8 mouse cellular contexts compared by ENCODE assay signal in the genomic region with DNA sequence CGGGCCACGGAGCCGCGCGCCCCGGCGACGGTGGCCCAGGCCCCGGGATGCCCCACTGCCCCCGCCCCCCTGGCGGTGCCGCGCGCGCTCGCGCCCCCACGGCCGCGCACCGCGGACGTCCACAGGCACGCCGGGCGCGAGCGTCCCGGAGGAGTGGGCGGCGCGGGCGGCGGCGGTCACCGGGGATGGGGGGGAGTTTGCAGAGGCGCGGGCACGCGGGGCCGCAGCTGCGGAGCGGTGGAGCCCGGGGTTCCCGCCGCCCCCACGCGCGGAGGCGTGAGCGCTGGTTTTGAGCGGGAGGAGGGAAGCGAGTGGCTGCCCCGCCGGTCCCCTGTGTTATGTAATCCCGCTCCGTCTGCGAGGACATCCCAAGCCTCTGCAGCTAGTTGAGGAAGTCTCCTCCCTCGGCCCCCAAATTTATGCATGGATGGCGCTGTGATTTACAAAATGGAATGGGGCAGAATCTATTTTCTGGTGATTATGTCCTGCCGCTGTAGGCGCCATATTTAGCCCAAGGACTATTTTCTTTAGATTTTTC. TPM values are rescaled to one million over a fixed set of nuclear protein-coding genes. Genes with fewer than 3 reads are reported as not detected.
DNase-seq lines count a peak whose midpoint lies in the region; ATAC-seq and TF ChIP-seq lines count a peak whose summit lies in the region.

No protein-coding gene starts in this region.

- H3K4me1 ChIP-seq in hindbrain, postnatal 0 days (ENCODE audit: insufficient read depth, low read length), result peaks cover 4% of the 10 kb centered on the region; the same call in 1 of the 2 replicates

- WGBS in hindbrain, postnatal 0 days, result 5% methylated on average over 38 of the region's 62 CpGs
- WGBS in macrophage (ENCODE audit: missing documents), result under 1% methylated on average over 51 of the region's 62 CpGs

- H3K27ac ChIP-seq in gastrocnemius, adult 2 months, result peak overlapping the region; percentile 97
- peak overlapping the region; percentile 100 for H3K27ac ChIP-seq in hindbrain, postnatal 0 days
- peak overlapping the region; percentile 95 for H3K27ac ChIP-seq in left cerebral cortex, adult 2 months
- H3K27ac ChIP-seq in macrophage, result peak overlapping the region; percentile 85

- peak overlapping the region; percentile 79 for H3K4me3 ChIP-seq in gastrocnemius, adult 2 months
- peak overlapping the region; percentile 82 for H3K4me3 ChIP-seq in hindbrain, postnatal 0 days (ENCODE audit: low read length)
- peak overlapping the region; percentile 66 for H3K4me3 ChIP-seq in left cerebral cortex, adult 2 months
- peak overlapping the region; percentile 66 for H3K4me3 ChIP-seq in macrophage (ENCODE audit: inconsistent target)

- no peaks in the 10 kb centered on the region for H3K9me3 ChIP-seq in hindbrain, postnatal 0 days (ENCODE audit: low read length)

- H3K36me3 ChIP-seq in hindbrain, postnatal 0 days (ENCODE audit: insufficient read depth, low read length), result no peaks in the 10 kb centered on the region
- no peaks in the 10 kb centered on the region for H3K36me3 ChIP-seq in macrophage (ENCODE audit: inconsistent target)

- intact Hi-C loops in gastrocnemius, adult 2 months (cut with DNase I), result loop anchor here (1.0 kb wide), 1 partner anchor 17 kb away; no protein-coding TSS in a partner anchor
- intact Hi-C loops in left cerebral cortex, adult 2 months (cut with DNase I), result loop anchor here (1.0 to 5.0 kb wide), 4 partner anchors 17 to 256 kb away; partner anchors contain the start of genes Cgn, Psmb4 and Snx27

- no peak for TF ChIP-seq CTCF in gastrocnemius, adult 2 months (IDR thresholded peaks at IDR 0.05)
- TF ChIP-seq CTCF in hindbrain, postnatal 0 days (IDR thresholded peaks at IDR 0.05; ENCODE audit: low read depth), result no peak; the same call in 1 of the 2 replicates
- TF ChIP-seq CTCF in left cerebral cortex, adult 2 months (IDR thresholded peaks at IDR 0.05), result no peak

- H3K27me3 ChIP-seq in hindbrain, postnatal 0 days (ENCODE audit: insufficient read depth, low read length), result no peaks in the 10 kb centered on the region

- peak overlapping the region; percentile 97 for H3K9ac ChIP-seq in hindbrain, postnatal 0 days (replicated peaks; ENCODE audit: low read length)

- peaks cover 44% of the 10 kb centered on the region for H3K79me2 ChIP-seq in macrophage (ENCODE audit: inconsistent target)

- ATAC-seq in hindbrain, postnatal 0 days, result peak; percentile 89

- peak; percentile 33 for DNase-seq in WW6 (ENCODE audit: low read depth, low spot score)
- peak; percentile 84 to 91 for DNase-seq in cerebellum, postnatal 36 days
- peak; percentile 88 for DNase-seq in gastrocnemius, adult 2 months
- DNase-seq in hindbrain, postnatal 0 days (ENCODE audit: low spot score), result peak; percentile 92
- peak; percentile 89 for DNase-seq in left cerebral cortex, adult 2 months (ENCODE audit: extremely low spot score in 1 of 2, low spot score in 2 of 2)
- peak; percentile 64 for DNase-seq in retina, postnatal 7 days (ENCODE audit: low read depth, low spot score)
- DNase-seq in urinary bladder, adult 18-20 months (ENCODE audit: low spot score in 2 of 2), result peak; percentile 50 to 68

- peak overlapping the region; percentile 78 for H3K4me2 ChIP-seq in hindbrain, postnatal 0 days (ENCODE audit: low read depth, low read length)

RNA-seq across cellular contexts. Expression of gene Pogz, which starts 0.7 kb away (rescaled TPM):
- total RNA-seq in gastrocnemius, adult 2 months (2021), result 10 to 100 TPM; 14.9 to 18.4 TPM
- 38.6 and 42.8 TPM in 2 replicates for total RNA-seq in hindbrain, postnatal 0 days (2014; rRNA removed)
- polyA plus RNA-seq in hindbrain, postnatal 0 days (2015; fragmentation: Nextera tagmentation; extraction: Ambion mirVana), result 13.8 and 16.8 TPM in 2 replicates
- 10 to 100 TPM; 57.4 to 60.2 TPM for total RNA-seq in left cerebral cortex, adult 2 months (2021)
- 100 to 1,000 TPM in 1 of 26 experiments, 10 to 100 TPM in 25; 43.1 to 114 (median 79.9) TPM for total RNA-seq in macrophage (2018; cell fraction: chromatin; rRNA removed)
- 10 to 100 TPM in 24 of 26 experiments, 1 to 10 TPM in 2; 7.6 to 17.7 (median 12.8) TPM for total RNA-seq in macrophage (2018; cell fraction: cytosol; rRNA removed)
- 10 to 100 TPM; 35.2 to 68.2 (median 50.8) TPM for total RNA-seq in macrophage (2018; cell fraction: nucleus; rRNA removed)
- polyA plus RNA-seq in macrophage (2018), result 7.9 to 13.2 TPM (median 9.2 TPM) in 3 replicates

RNA-seq across cellular contexts. Expression of gene Psmb4, which starts 48.7 kb away (rescaled TPM):
- total RNA-seq in gastrocnemius, adult 2 months (2021), result 100 to 1,000 TPM; 176 to 198 TPM
- 288 and 314 TPM in 2 replicates for total RNA-seq in hindbrain, postnatal 0 days (2014; rRNA removed)
- 370 and 383 TPM in 2 replicates for polyA plus RNA-seq in hindbrain, postnatal 0 days (2015; fragmentation: Nextera tagmentation; extraction: Ambion mirVana)
- 100 to 1,000 TPM; 245 to 288 TPM for total RNA-seq in left cerebral cortex, adult 2 months (2021)
- 100 to 1,000 TPM in 4 of 26 experiments, 10 to 100 TPM in 22; 40.9 to 115 (median 76.3) TPM for total RNA-seq in macrophage (2018; cell fraction: chromatin; rRNA removed)
- 100 to 1,000 TPM; 131 to 223 (median 168) TPM for total RNA-seq in macrophage (2018; cell fraction: cytosol; rRNA removed)
- 100 to 1,000 TPM in 6 of 26 experiments, 10 to 100 TPM in 20; 47.3 to 128 (median 81.5) TPM for total RNA-seq in macrophage (2018; cell fraction: nucleus; rRNA removed)
- polyA plus RNA-seq in macrophage (2018), result 61.3 to 218 TPM (median 156 TPM) in 3 replicates

RNA-seq across cellular contexts. Expression of gene Cgn, which starts 51.7 kb away (rescaled TPM):
- total RNA-seq in gastrocnemius, adult 2 months (2021), result under 1 TPM in 1 of 2 experiments, not detected in 1; 0.08 TPM
- total RNA-seq in hindbrain, postnatal 0 days (2014; rRNA removed), result 5.8 and 7.7 TPM in 2 replicates
- 9.8 and 10.3 TPM in 2 replicates for polyA plus RNA-seq in hindbrain, postnatal 0 days (2015; fragmentation: Nextera tagmentation; extraction: Ambion mirVana)
- total RNA-seq in left cerebral cortex, adult 2 months (2021), result 1 to 10 TPM; 4.5 TPM
- under 1 TPM in 20 of 26 experiments, not detected in 6; 0.17 to 0.80 (median 0.26) TPM for total RNA-seq in macrophage (2018; cell fraction: chromatin; rRNA removed)
- total RNA-seq in macrophage (2018; cell fraction: cytosol; rRNA removed), result under 1 TPM in 24 of 26 experiments, not detected in 2; 0.03 to 0.15 (median 0.08) TPM
- under 1 TPM in 15 of 26 experiments, not detected in 11; 0.09 to 0.29 (median 0.16) TPM for total RNA-seq in macrophage (2018; cell fraction: nucleus; rRNA removed)
- polyA plus RNA-seq in macrophage (2018), result 0.03 to 0.19 TPM (median 0.04 TPM) in 3 replicates

Comparison
In these comparisons a context has a peak if more than half of its experiments do, and no peak if none do; other contexts are left out.
1. Peak in every context shown above with its lines: DNase-seq, ATAC-seq, H3K4me3 ChIP-seq and H3K27ac ChIP-seq.
2. DNase-seq: peak in every context shown above with its lines; median percentile 92 in hindbrain, postnatal 0 days; 89 in left cerebral cortex, adult 2 months; 88 in gastrocnemius, adult 2 months; 88 in cerebellum, postnatal 36 days; 64 in retina, postnatal 7 days; 59 in urinary bladder, adult 18-20 months; 33 in WW6.